Mouse (Mus musculus) liver, embryonic 14.5 days (tissue): ENCODE measurements at regions not wholly inside any gene's neighbourhood (a gene's known extent, or its start where the extent isn't known, plus 50 kb on each side); places are given as distances from the start of the nearest gene placed in this dataset.

Experiments used
- CTCF ChIP-seq: IDR thresholded peaks from 2 replicates; pipeline ENCODE4 v1.5.1; 2016; ENCODE audit warnings: antibody characterized with exemption, low read depth, control low read depth
- EP300 ChIP-seq: IDR thresholded peaks from 2 replicates; pipeline ENCODE4 v1.6.1; 2016; ENCODE audit warnings: antibody characterized with exemption, low read depth

DNA sequence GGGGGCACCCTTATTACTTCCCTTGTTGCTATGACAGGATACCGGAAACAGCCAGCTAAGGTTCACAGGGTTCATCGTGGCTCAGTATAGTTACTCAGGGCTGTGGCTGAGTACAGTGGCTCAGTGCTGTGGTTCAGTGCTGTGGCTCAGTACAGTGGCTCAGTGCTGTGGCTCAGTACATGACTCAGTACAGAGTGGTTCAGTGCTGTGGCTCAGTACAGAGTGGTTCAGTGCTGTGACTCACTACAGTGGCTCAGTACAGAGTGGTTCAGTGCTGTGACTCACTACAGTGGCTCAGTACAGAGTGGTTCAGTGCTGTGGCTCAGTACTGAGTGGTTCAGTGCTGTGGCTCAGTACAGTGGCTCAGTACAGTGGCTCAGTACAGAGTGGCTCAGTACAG, 78.6 kb upstream of the Zfp423 start:
- no peak for TF ChIP-seq EP300
- no peak for TF ChIP-seq CTCF
